Mouse (Mus musculus): ENCODE measurements at regions not wholly inside any gene's neighbourhood (a gene's known extent, or its start where the extent isn't known, plus 50 kb on each side); places are given as distances from the start of the nearest gene placed in this dataset.

GRCm38 (mm10) chr4:150740167-150740566, 88.2 kb upstream of the Slc45a1 start:
- TF ChIP-seq EP300 (IDR thresholded peaks at IDR 0.05) (peak; percentile 100), CTCF (IDR thresholded peaks at IDR 0.05) (no peak)

Data from lung, postnatal 0 days (tissue).